Comparison of ENCODE assay signal across 13 mouse cellular contexts in genomic region chr15:80401387-80401898, GRCm38 (mm10).
DNase-seq lines count a peak whose midpoint lies in the region; ATAC-seq and TF ChIP-seq lines count a peak whose summit lies in the region.
"Had no signal": no experiment of that assay in that cellular context is flagged by ENCODE, and none has a peak within 500 bp of the region (broad histone marks: within the 10 kb centered on the region; RNA-seq: fewer than 3 reads in every experiment).

No protein-coding gene starts in this region.

- H3K36me3 ChIP-seq in forebrain, embryonic 15.5 days, result no peaks in the 10 kb centered on the region
- H3K36me3 ChIP-seq in forebrain, embryonic 11.5 days (ENCODE audit: control insufficient read depth, insufficient read depth, low read length), result no peaks in the 10 kb centered on the region; the same call in 1 of the 2 replicates
- no peaks in the 10 kb centered on the region for H3K36me3 ChIP-seq in lung, postnatal 0 days (ENCODE audit: insufficient read depth, low read length)
- H3K36me3 ChIP-seq in heart, embryonic 11.5 days (ENCODE audit: control insufficient read depth, insufficient read depth, low read length), result no peaks in the 10 kb centered on the region
- H3K36me3 ChIP-seq: limb, embryonic 15.5 days had no signal

- no peaks in the 10 kb centered on the region for H3K27me3 ChIP-seq in forebrain, embryonic 15.5 days
- H3K27me3 ChIP-seq in forebrain, embryonic 11.5 days (ENCODE audit: control insufficient read depth, insufficient read depth, low read length), result no peaks in the 10 kb centered on the region
- no peaks in the 10 kb centered on the region for H3K27me3 ChIP-seq in lung, postnatal 0 days (replicated peaks; ENCODE audit: insufficient read depth, low read length)
- 0 out of 2 replicates have a peak, but pooled peaks cover 2% of the 10 kb centered on the region for H3K27me3 ChIP-seq in heart, embryonic 11.5 days (ENCODE audit: control insufficient read depth, insufficient read depth, low read length)
- H3K27me3 ChIP-seq: limb, embryonic 15.5 days had no signal

- H3K9ac ChIP-seq in forebrain, embryonic 15.5 days (replicated peaks), result no peak overlapping the region
- no peak overlapping the region for H3K9ac ChIP-seq in forebrain, embryonic 11.5 days (ENCODE audit: low read length)
- no peak overlapping the region for H3K9ac ChIP-seq in lung, postnatal 0 days (replicated peaks; ENCODE audit: low read depth)
- no peak overlapping the region for H3K9ac ChIP-seq in heart, embryonic 11.5 days (ENCODE audit: low read depth, low read length)
- H3K9ac ChIP-seq: limb, embryonic 15.5 days had no signal

- no peak for TF ChIP-seq CTCF in lung, postnatal 0 days (IDR thresholded peaks at IDR 0.05)

- H3K4me2 ChIP-seq in forebrain, embryonic 15.5 days (replicated peaks), result no peak overlapping the region
- H3K4me2 ChIP-seq in forebrain, embryonic 11.5 days (ENCODE audit: low read depth, low read length, severe bottlenecking), result no peak overlapping the region
- no peak overlapping the region for H3K4me2 ChIP-seq in lung, postnatal 0 days (replicated peaks; ENCODE audit: low read depth, low read length)
- no peak overlapping the region for H3K4me2 ChIP-seq in heart, embryonic 11.5 days
- H3K4me2 ChIP-seq: limb, embryonic 15.5 days had no signal

- no peak for TF ChIP-seq EP300 in lung, postnatal 0 days (IDR thresholded peaks at IDR 0.05)

- H3K27ac ChIP-seq in forebrain, embryonic 15.5 days (replicated peaks), result peak overlapping the region; percentile 57; the same call in 1 of the 2 replicates
- H3K27ac ChIP-seq in forebrain, embryonic 11.5 days (ENCODE audit: low read depth, low read length), result no peak overlapping the region
- H3K27ac ChIP-seq in lung, postnatal 0 days (ENCODE audit: low read length), result no peak overlapping the region
- no peak overlapping the region for H3K27ac ChIP-seq in heart, embryonic 11.5 days (ENCODE audit: low read depth, low read length)
- H3K27ac ChIP-seq: limb, embryonic 15.5 days; macrophage had no signal

- WGBS in forebrain, embryonic 15.5 days, result 28% methylated on average over 2 of the region's 2 CpGs
- WGBS in forebrain, embryonic 11.5 days, result 54% methylated on average over 2 of the region's 2 CpGs
- 32% methylated on average over 2 of the region's 2 CpGs for WGBS in lung, postnatal 0 days
- WGBS in heart, embryonic 11.5 days (ENCODE audit: insufficient replicate concordance), result 66% methylated on average over 2 of the region's 2 CpGs

- H3K4me3 ChIP-seq in forebrain, embryonic 15.5 days, result no peak overlapping the region
- H3K4me3 ChIP-seq in forebrain, embryonic 11.5 days (ENCODE audit: low read depth, low read length), result no peak overlapping the region
- H3K4me3 ChIP-seq in lung, postnatal 0 days (ENCODE audit: low read depth, low read length), result no peak overlapping the region
- no peak overlapping the region for H3K4me3 ChIP-seq in heart, embryonic 11.5 days (ENCODE audit: low read depth, low read length)
- H3K4me3 ChIP-seq: limb, embryonic 15.5 days had no signal

- no peak for DNase-seq in forebrain, embryonic 11.5 days (ENCODE audit: low spot score)
- peak; percentile 6 for DNase-seq in lung, postnatal 0 days (ENCODE audit: low spot score)
- DNase-seq in lung, postnatal 10 days, result no peak
- DNase-seq in kidney, postnatal 14 days, result peak; percentile 37
- DNase-seq in thymus, postnatal 25 days, result no peak
- no peak for DNase-seq in right cerebral cortex, postnatal 25 days
- DNase-seq: adrenal gland, adult 2 months; cerebellum, adult 11-12 months; right cerebral cortex, postnatal 14 days had no signal

- no peak for ATAC-seq in forebrain, embryonic 15.5 days (replicated peaks)
- no peak for ATAC-seq in forebrain, embryonic 11.5 days (replicated peaks; ENCODE audit: low FRiP score)
- ATAC-seq in lung, postnatal 0 days, result no peak; the same call in 1 of the 2 replicates
- ATAC-seq in heart, embryonic 11.5 days (replicated peaks; ENCODE audit: insufficient number of reproducible peaks, low FRiP score, low TSS enrichment), result no peak

- H3K4me1 ChIP-seq in forebrain, embryonic 15.5 days, result peaks cover 14% of the 10 kb centered on the region
- no peaks in the 10 kb centered on the region for H3K4me1 ChIP-seq in forebrain, embryonic 11.5 days (replicated peaks; ENCODE audit: control insufficient read depth, insufficient read depth, low read length)
- H3K4me1 ChIP-seq in lung, postnatal 0 days (ENCODE audit: insufficient read depth, low read depth, low read length), result no peaks in the 10 kb centered on the region
- no peaks in the 10 kb centered on the region for H3K4me1 ChIP-seq in heart, embryonic 11.5 days (ENCODE audit: control insufficient read depth, insufficient read depth, low read length)
- H3K4me1 ChIP-seq: limb, embryonic 15.5 days had no signal

- H3K9me3 ChIP-seq in forebrain, embryonic 15.5 days, result no peaks in the 10 kb centered on the region
- H3K9me3 ChIP-seq in forebrain, embryonic 11.5 days (ENCODE audit: control insufficient read depth, low read length), result no peaks in the 10 kb centered on the region
- H3K9me3 ChIP-seq in lung, postnatal 0 days (ENCODE audit: low read length), result no peaks in the 10 kb centered on the region
- H3K9me3 ChIP-seq in heart, embryonic 11.5 days (replicated peaks; ENCODE audit: control insufficient read depth, low read length), result 0 out of 2 replicates have a peak, but pooled peaks cover 3% of the 10 kb centered on the region
- H3K9me3 ChIP-seq: limb, embryonic 15.5 days had no signal

Comparison
In these comparisons a context has a peak if more than half of its experiments do, and no peak if none do; other contexts are left out.
1. DNase-seq: peak in lung, postnatal 0 days (single experiment) and kidney, postnatal 14 days (single experiment); none in forebrain, embryonic 11.5 days (single experiment), lung, postnatal 10 days (single experiment), thymus, postnatal 25 days (single experiment) and right cerebral cortex, postnatal 25 days (single experiment).